Mouse (Mus musculus) adipocyte (in vitro differentiated cells): ENCODE results near the gene Pcdh7.
"Not testable (repeated sequence)": the region's sequence is repeated elsewhere in the genome, so short reads cannot be mapped to it uniquely, and the experiment has no call there.

ENCODE experiments used
- DNase-seq: peaks from one replicate; pipeline ENCODE4 v3.0.0-alpha.2; 2016; ENCODE audit warnings: low spot score

Gene Pcdh7

DNA sequence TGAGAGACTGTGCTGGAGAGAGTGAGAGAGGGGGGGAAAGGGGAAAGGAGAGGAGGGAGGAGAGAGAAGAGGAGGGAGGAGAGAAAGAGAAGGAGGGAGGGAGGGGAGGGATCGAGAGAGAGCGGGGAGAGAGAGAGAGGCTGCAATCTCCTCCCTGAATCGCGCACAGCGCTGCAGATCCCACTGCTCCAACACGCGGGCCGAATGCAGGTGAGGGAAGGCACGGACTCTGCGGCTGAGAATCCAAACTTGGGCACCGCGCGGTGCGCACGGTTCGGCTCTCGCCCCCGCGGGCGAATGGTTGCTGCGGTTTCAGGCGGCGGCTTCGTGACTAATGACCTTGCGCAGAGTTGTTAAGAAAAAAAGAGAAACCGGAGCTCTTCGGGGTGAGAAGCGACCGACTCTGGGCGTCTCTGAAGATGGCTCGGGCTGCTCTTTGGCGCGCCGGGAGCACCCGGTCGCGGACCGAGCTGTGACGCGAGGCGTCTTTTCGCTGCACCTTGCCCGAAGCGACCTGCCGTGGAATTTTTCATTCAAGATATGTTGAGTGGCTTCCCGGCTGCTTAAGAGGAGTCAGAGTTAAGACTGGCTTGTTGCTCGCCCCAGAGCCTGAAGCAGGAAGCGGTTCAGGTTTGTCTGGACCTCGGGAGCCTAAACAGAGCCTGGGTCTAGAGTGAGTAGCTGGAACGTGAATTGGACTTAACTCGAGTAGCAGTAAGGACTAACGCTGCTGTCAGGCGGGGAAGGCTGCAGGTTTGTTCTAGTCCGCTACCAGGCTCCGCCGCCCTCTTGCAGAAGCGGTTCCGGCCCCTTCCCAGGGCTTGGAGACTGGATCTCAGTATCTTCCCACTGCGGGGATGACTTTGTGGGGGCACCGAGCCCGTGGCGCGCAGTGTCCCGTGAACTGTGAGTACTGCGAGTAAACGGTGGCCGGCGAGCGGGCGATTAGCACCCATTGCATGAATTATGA lies at the start of gene Pcdh7:
TSS of gene Pcdh7 (plus strand) at position 62 of the 970 bp plus-strand sequence.
- peak; percentile 62 for DNase-seq

DNA sequence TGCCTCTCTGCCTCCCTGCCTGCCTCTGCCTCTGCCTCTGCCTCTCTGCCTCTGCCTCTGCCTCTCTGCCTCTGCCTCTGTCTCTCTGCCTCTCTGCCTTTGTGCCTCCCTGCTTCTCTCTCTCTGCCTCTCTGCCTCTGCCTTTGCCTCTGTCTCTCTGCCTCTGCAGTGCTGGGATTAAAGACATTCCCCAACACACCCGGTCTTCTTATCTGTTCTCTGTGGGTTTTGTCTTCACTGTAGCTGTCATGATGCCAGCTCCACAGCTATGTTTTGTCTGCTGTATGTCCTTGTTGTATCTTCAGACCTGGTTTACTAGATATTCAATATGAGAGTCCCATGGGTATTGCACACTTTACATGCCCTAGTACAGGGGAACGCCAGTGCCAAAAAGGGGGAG lies 40.8 kb upstream of the Pcdh7 start:
- not testable (repeated sequence) for DNase-seq

DNA sequence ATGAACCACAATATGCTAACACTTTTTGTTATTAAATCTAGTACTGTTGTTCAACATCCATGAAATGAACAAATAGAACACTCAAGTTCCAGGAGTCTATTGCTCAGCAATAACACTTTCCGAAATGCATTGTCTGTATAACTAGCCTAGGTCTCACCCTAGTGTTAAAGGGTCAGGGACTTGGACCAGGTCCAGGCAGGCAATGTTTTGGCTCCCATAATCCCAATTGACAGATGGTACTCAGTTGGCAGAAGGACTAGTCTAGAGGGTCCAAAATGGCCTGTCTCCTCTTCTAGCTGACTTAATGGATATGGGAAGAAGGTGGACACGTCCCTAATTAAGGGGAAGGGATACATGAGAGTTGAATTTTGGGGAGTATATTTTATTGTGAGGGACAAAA lies 9.4 kb upstream of the Pcdh7 start:
- DNase-seq = no peak

- peak; percentile 78 for DNase-seq
These were observed 3.8 kb upstream of the Pcdh7 start for GRCm38 (mm10) chr5:57713980-57714379.

- peak; percentile 85 for DNase-seq
These were observed 2.9 kb upstream of the Pcdh7 start for GRCm38 (mm10) chr5:57714621-57715523.

DNA sequence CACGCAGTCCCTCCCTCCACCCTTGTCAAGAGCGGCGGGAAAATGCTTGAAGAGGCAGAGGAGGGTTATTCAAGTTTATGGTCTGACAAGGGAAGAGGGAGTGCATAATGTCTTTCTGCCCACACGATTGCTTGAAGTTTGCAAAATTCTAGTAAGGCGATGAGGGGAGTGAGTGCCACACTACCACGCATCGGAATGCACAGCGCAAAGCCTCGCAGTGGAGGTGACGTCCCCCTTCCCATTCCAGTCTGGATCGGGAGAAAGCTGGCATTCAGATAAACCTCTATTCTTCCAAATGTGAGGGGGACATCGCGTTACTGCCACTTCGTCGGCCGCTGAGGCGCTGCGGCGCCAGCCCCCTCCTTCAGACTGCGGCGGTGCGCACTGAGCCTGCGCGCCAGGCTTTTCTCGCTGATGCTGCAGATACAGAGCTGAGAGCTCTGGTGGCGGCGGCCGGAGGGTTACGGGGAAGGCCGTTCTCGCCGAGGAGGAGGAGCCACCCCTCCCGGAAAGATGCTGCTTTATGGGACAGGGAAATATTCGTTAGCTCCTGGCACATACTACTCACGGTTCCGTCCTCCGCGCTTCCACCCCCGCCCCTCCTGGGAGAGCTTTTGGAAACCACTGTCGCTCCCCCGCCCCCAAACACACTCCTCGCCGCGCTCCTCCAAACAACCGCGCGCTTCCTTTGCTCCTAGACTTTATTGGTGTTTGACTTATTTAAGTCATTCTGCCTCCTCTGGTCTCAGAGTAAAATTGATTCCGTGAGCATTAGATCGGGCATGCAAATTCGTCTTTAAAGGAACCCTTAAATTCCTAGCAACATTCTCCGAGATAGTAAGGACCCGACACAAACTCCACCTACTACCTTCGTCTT lies 2.0 kb upstream of the Pcdh7 start:
- DNase-seq = peak; percentile 69

GRCm38 (mm10) chr5:57716421-57717237 lies 1.1 kb upstream of the Pcdh7 start:
- DNase-seq = peak; percentile 71

DNA sequence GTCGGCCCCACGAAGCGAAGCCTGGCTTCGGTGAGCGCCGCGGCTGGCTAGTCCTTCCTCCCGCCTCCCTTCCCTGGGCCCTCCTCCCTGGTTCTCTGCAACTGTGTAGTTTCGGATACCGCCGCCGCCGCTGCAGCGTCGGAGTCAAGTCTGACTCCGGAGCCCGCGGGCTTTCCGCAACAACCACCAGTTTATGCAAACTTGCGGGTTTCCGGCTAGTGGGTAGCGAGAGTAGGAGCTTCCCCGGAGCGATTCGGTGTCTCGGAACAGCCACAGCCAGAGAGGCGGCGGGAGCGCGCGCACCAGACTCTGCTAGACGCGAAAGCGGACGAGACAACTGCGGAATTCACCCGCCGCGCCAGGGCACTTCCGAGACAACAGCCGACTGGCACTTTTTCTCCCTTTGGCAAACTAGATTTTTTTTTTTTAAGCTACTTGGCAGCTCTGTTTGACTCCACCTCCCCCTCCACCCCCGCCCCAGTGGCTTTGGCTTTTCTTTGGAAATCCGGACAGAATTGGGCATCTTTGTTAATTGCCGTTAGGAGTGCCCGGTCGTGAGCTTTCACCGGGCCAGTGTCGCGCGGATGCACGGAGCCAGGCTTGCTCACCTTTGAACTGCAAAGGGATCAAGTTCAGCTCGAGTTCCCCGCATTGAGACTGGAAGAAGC lies 395 bp upstream of the Pcdh7 start:
- DNase-seq = peak; percentile 87

GRCm38 (mm10) chr5:57718876-57719593 lies 1.3 kb downstream of the Pcdh7 start:
- peak; percentile 38 for DNase-seq

DNA sequence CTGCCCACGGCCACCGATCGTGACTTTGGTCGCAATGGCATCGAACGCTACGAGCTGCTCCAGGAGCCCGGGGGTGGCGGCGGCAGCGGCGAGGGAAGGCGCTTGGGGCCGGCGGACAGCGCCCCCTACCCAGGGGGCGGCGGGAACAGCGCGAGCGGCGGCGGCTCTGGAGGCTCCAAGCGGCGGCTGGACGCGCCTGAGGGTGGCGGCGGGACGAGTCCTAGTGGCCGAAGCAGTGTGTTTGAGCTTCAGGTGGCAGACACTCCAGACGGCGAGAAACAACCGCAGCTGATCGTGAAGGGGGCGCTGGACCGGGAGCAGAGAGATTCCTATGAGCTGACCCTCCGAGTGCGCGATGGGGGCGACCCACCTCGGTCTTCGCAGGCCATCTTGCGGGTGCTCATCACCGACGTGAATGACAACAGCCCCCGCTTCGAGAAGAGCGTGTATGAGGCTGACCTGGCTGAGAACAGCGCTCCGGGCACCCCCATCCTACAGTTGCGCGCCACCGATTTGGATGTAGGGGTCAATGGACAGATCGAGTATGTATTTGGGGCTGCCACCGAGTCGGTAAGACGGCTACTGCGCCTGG lies 1.9 kb downstream of the Pcdh7 start:
- peak; percentile 51 for DNase-seq

GRCm38 (mm10) chr5:57720206-57720880 lies 2.6 kb downstream of the Pcdh7 start:
- no peak for DNase-seq

DNA sequence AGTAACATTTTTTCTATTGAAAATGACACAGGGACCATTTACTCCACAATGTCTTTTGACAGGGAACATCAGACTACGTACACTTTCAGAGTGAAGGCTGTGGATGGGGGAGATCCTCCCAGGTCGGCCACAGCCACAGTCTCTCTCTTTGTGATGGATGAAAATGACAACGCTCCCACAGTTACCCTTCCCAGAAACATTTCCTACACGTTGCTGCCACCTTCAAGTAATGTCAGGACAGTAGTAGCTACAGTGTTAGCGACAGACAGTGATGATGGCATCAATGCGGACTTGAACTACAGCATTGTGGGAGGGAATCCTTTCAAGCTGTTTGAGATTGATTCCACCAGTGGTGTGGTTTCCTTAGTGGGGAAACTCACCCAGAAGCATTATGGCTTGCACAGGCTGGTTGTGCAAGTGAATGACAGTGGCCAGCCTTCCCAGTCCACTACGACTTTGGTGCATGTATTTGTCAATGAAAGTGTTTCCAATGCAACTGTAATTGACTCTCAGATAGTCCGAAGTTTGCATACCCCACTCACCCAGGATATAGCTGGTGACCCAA lies 3.5 kb downstream of the Pcdh7 start:
- DNase-seq = no peak

- no peak for DNase-seq
These were observed 4.2 kb downstream of the Pcdh7 start for GRCm38 (mm10) chr5:57721927-57722326.

DNA sequence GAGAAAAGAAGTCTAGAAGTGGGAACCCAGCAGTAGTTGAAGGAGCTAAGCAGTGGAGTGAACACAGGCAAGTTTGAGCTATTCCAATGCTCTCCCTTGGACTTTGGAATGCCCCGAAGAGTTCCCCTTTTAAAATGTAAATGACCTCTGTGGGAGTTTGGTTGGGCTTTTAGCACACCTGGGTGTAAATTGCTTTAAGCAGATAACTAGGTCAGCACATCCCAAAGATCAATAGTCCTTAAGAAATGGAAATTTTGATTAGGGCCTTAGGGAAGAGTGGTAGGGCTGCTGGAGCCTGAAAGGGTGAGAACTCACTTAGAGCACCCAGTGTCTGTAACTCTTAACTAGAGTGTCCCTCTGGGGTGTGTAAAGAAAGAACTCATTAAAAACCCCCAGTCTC lies 15.7 kb downstream of the Pcdh7 start:
- DNase-seq = no peak

DNA sequence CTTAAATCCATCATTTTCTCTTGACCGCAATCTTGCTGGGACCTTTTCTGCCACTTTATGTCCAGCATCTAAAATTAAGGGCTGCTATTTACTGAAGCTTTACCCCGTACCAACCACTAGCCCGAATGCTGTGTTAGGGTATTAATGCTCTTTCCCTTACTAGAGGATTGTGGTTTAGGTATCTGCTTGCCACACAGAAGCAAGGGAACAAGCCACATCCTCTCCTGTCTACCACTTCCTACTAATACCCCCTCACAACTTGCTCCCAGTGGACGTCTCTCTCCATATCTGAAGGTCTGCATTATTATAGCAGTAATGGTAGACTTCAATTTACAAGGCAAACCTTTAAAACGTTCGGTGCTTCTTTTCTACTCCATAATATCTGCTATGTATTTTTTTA lies 18.0 kb downstream of the Pcdh7 start:
- DNase-seq = no peak

GRCm38 (mm10) chr5:57742924-57743323 lies 25.2 kb downstream of the Pcdh7 start:
- DNase-seq = no peak

GRCm38 (mm10) chr5:57743956-57744661 lies 26.3 kb downstream of the Pcdh7 start:
- DNase-seq = no peak

DNA sequence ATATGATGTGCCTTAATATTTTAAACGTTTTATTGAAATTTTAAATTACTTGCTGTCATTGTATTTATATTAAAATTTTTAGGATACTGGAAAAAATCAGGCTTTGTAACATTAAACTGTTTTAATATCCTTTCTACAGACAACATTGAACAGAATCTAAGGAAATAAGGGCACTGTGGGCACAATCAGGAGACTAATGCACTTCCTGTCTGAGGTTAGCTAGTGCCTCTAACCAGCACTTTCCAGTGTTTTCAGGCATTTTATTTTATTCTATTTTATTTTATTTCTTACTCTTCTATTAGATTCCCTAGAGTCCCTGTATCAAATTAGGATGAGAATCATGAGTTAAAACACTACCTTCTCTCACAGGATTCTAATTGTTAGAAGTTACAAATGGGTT lies 28.1 kb downstream of the Pcdh7 start:
- DNase-seq = no peak
